Mouse (Mus musculus) natural killer cell, adult 2 months (primary cell): ENCODE measurements around the gene Ltv1.

Experiments
- DNase-seq, 2 experiments: peaks; one replicate each; pipeline ENCODE4 v3.0.0; 2022; ENCODE audit warnings: low spot score in 2 of 2

The Ltv1 gene

GRCm38 (mm10) chr10:13192731-13193351 is at the start of gene Ltv1:
TSS of gene Ltv1 (minus strand) at chr10:13193168.
- DNase-seq: peak; percentile 95 to 96

GRCm38 (mm10) chr10:13240431-13240830 is 47.5 kb upstream of the Ltv1 start:
- no peak for DNase-seq

GRCm38 (mm10) chr10:13238188-13238587 is 45.2 kb upstream of the Ltv1 start:
- DNase-seq: no peak

GRCm38 (mm10) chr10:13236866-13237265 is 43.9 kb upstream of the Ltv1 start:
- no peak for DNase-seq

GRCm38 (mm10) chr10:13234503-13234902 is 41.5 kb upstream of the Ltv1 start:
- no peak for DNase-seq

GRCm38 (mm10) chr10:13233941-13234340 is 41.0 kb upstream of the Ltv1 start:
- no peak for DNase-seq

- DNase-seq: no peak
Measured at GRCm38 (mm10) chr10:13233143-13233622, 40.2 kb upstream of the Ltv1 start.

- DNase-seq: no peak
Measured at GRCm38 (mm10) chr10:13232443-13233142, 39.6 kb upstream of the Ltv1 start.

GRCm38 (mm10) chr10:13230716-13231115 is 37.7 kb upstream of the Ltv1 start:
- DNase-seq: no peak

- no peak for DNase-seq
Measured at GRCm38 (mm10) chr10:13225377-13226063, 32.6 kb upstream of the Ltv1 start.

- no peak for DNase-seq
Measured at GRCm38 (mm10) chr10:13222135-13222534, 29.2 kb upstream of the Ltv1 start.

- no peak for DNase-seq
Measured at GRCm38 (mm10) chr10:13220061-13220460, 27.1 kb upstream of the Ltv1 start.

- no peak for DNase-seq
Measured at GRCm38 (mm10) chr10:13213956-13214355, 21.0 kb upstream of the Ltv1 start.

- no peak for DNase-seq
Measured at GRCm38 (mm10) chr10:13212829-13213228, 19.9 kb upstream of the Ltv1 start.

- no peak for DNase-seq
Measured at GRCm38 (mm10) chr10:13212326-13212725, 19.4 kb upstream of the Ltv1 start.

- DNase-seq: no peak
Measured at GRCm38 (mm10) chr10:13209930-13210637, 17.1 kb upstream of the Ltv1 start.

GRCm38 (mm10) chr10:13209506-13209905 is 16.5 kb upstream of the Ltv1 start:
- no peak for DNase-seq

- no peak for DNase-seq
Measured at GRCm38 (mm10) chr10:13209061-13209460, 16.1 kb upstream of the Ltv1 start.

- no peak for DNase-seq
Measured at GRCm38 (mm10) chr10:13201741-13202293, 8.8 kb upstream of the Ltv1 start.

- no peak for DNase-seq
Measured at GRCm38 (mm10) chr10:13200862-13201261, 7.9 kb upstream of the Ltv1 start.

GRCm38 (mm10) chr10:13199234-13199633 is 6.3 kb upstream of the Ltv1 start:
- DNase-seq: no peak
